Mouse (Mus musculus) heart, adult 2 months (tissue): Measurements from ENCODE around the gene Med29. TPM values are rescaled to one million over a fixed set of nuclear protein-coding genes. Genes with fewer than 3 reads are reported as not detected.

Experiments used
- DNase-seq, 2 experiments: peaks; one replicate each; pipeline ENCODE4 v3.0.0; 2021
- H3K27ac ChIP-seq: fragments of 200-600 bp; 2 replicates; pipeline ENCODE4 v1.8.1; 2022
- H3K27me3 ChIP-seq: fragments of 200-500 bp; 2 replicates; pipeline ENCODE4 v1.6.1; 2012; ENCODE audit warnings: mild to moderate bottlenecking, low read length, inconsistent platforms, mixed read lengths; ENCODE audit not compliant: control insufficient read depth, insufficient read depth
- H3K36me3 ChIP-seq: fragments of 200-500 bp; 2 replicates; pipeline ENCODE4 v1.6.1; 2012; ENCODE audit warnings: low read length, inconsistent platforms; ENCODE audit not compliant: control insufficient read depth, insufficient read depth
- H3K4me1 ChIP-seq: fragments of 200-500 bp; 2 replicates; pipeline ENCODE4 v1.6.1; 2011; ENCODE audit warnings: low read length; ENCODE audit not compliant: control insufficient read depth, insufficient read depth
- H3K4me3 ChIP-seq: fragments of 200-600 bp; 2 replicates; pipeline ENCODE4 v1.8.1; 2022
- H3K79me2 ChIP-seq: fragments of 200-500 bp; replicated peaks from 2 replicates; pipeline ENCODE4 v1.6.1; 2012; ENCODE audit warnings: mild to moderate bottlenecking, inconsistent platforms, low read length, moderate library complexity, mixed read lengths; ENCODE audit not compliant: control insufficient read depth, insufficient read depth
- H3K9ac ChIP-seq: fragments of 200-500 bp; 2 replicates; pipeline ENCODE4 v1.6.1; 2012; ENCODE audit warnings: low read depth, mild to moderate bottlenecking, control low read depth, inconsistent platforms, low read length, mixed read lengths
- CTCF ChIP-seq: fragments of 200-600 bp; IDR thresholded peaks from 2 replicates; pipeline ENCODE4 v1.8.1; 2022; ENCODE audit warnings: antibody characterized with exemption, mild to moderate bottlenecking, moderate library complexity
- EP300 ChIP-seq: fragments of 200-500 bp; IDR thresholded peaks from 2 replicates; pipeline ENCODE4 v1.6.1; 2011; ENCODE audit warnings: low read depth, low read length, control low read depth; ENCODE audit not compliant: insufficient read depth
- POLR2A ChIP-seq: fragments of 200-500 bp; IDR thresholded peaks from 2 replicates; pipeline ENCODE4 v1.6.1; 2011; ENCODE audit warnings: mild to moderate bottlenecking, low read depth, low read length, control low read depth; ENCODE audit not compliant: insufficient read depth
- WGBS: fragments of 180-500 bp; shearing (Covaris S2); methylation state at CpG from one replicate; pipeline ENCODE4 v1.1.7; 2018; 5-methylcytosine and 5-hydroxymethylcytosine counted together
- intact Hi-C: fragments of 180-260 bp; cut with DNase I; formaldehyde crosslinking; loops from one replicate; pipeline ENCODE4 v1.15.1; 2025
- long read RNA-seq: library from polyadenylated mRNA; stranded (forward); transcript quantifications from one replicate; pipeline ENCODE4 v2.0.0, GENCODE M21; 2021
- polyA plus RNA-seq: library from polyadenylated mRNA; depleted of rRNA; stranded (reverse); fragments of >200 nt; gene quantifications from 2 replicates; pipeline ENCODE4 v1.2.3, GENCODE M21; 2012; rRNA removed
- total RNA-seq, 2 experiments: library from RNA; stranded (reverse); gene quantifications; 2 replicates each; pipeline ENCODE4 v1.2.3; 2021

Gene Med29
- total RNA-seq: 10 to 100 TPM; 20.8 to 21.5 TPM
- 48.8 and 50.4 TPM in 2 replicates for polyA plus RNA-seq
- long read RNA-seq, transcript Med29-201 (4 exons, 1,281 nt): major isoform, 30 of 35 reads
- long read RNA-seq, partial matches to known transcripts: 0 of 35 reads
- long read RNA-seq, other reads (novel, unspliced or antisense): 5 of 35 reads

- H3K9ac ChIP-seq: peak within 1 kb of the TSS; percentile 87
- no peaks in the 10 kb centered on the region for H3K36me3 ChIP-seq
- under 1% methylated on average over 58 of the region's 58 CpGs for WGBS
- peak within 1 kb of the TSS; percentile 96 for H3K4me3 ChIP-seq
- DNase-seq: peak; percentile 93 to 98
- H3K27me3 ChIP-seq: no peaks in the 10 kb centered on the region
- peak; percentile 99 for TF ChIP-seq POLR2A
- no peak for TF ChIP-seq CTCF
- TF ChIP-seq EP300: peak; percentile 65
- 0 out of 2 replicates have a peak, but pooled peaks cover 2% of the 10 kb centered on the region for H3K4me1 ChIP-seq
- H3K27ac ChIP-seq: peak within 1 kb of the TSS; percentile 84
- intact Hi-C loops: no loop called here
- H3K79me2 ChIP-seq: peaks cover 2% of the 10 kb centered on the region; the same call in 1 of the 2 replicates
Observed at GRCm38 (mm10) chr7:28392429-28393271, at the start of gene Med29, which contains the start of gene Paf1. Gene Med29, minus strand, starts transcription at chr7:28392708. Gene Paf1, plus strand, starts transcription at chr7:28392951.

GRCm38 (mm10) chr7:28441776-28442485, 49.4 kb upstream of the Med29 start:
- Histone ChIP-seq H3K9ac (no peak overlapping the region; the same call in 1 of the 2 replicates), H3K4me1 (no peaks in the 10 kb centered on the region; the same call in none of the 2 replicates), H3K79me2 (no peaks in the 10 kb centered on the region), H3K27me3 (no peaks in the 10 kb centered on the region), H3K4me3 (no peak overlapping the region), H3K36me3 (no peaks in the 10 kb centered on the region), H3K27ac (peak overlapping the region; percentile 17; the same call in 1 of the 2 replicates)
- intact Hi-C loops: no loop called here
- 86% methylated on average over 14 of the region's 14 CpGs for WGBS
- no peak for DNase-seq
- TF ChIP-seq EP300 (no peak), POLR2A (no peak), CTCF (no peak)

- intact Hi-C loops: no loop called here
- Histone ChIP-seq H3K79me2 (no peaks in the 10 kb centered on the region), H3K4me1 (no peaks in the 10 kb centered on the region; the same call in none of the 2 replicates), H3K27me3 (no peaks in the 10 kb centered on the region), H3K36me3 (no peaks in the 10 kb centered on the region), H3K9ac (peak overlapping the region; percentile 47; the same call in 1 of the 2 replicates), H3K4me3 (no peak overlapping the region), H3K27ac (peak overlapping the region; percentile 59)
- WGBS: 37% methylated on average over 2 of the region's 2 CpGs
- TF ChIP-seq POLR2A (peak; percentile 55), EP300 (no peak)
- DNase-seq: peak; percentile 50 to 74
Observed at GRCm38 (mm10) chr7:28440739-28441138, 48.2 kb upstream of the Med29 start.

- Histone ChIP-seq H3K27me3 (no peaks in the 10 kb centered on the region), H3K79me2 (peaks cover 2% of the 10 kb centered on the region; the same call in 1 of the 2 replicates), H3K4me3 (no peak overlapping the region), H3K9ac (no peak overlapping the region), H3K4me1 (no peaks in the 10 kb centered on the region; the same call in none of the 2 replicates), H3K27ac (no peak overlapping the region), H3K36me3 (peaks cover 11% of the 10 kb centered on the region)
- DNase-seq: no peak
- intact Hi-C loops: no loop called here
- WGBS: 96% methylated on average over 2 of the region's 2 CpGs
- TF ChIP-seq EP300 (no peak), POLR2A (no peak), CTCF (no peak)
Observed at GRCm38 (mm10) chr7:28438771-28439170, 46.3 kb upstream of the Med29 start.

GRCm38 (mm10) chr7:28437964-28438363, 45.5 kb upstream of the Med29 start:
- no peak overlapping the region for H3K9ac ChIP-seq
- H3K4me1 ChIP-seq: peaks cover 2% of the 10 kb centered on the region
- no peak for TF ChIP-seq EP300
- TF ChIP-seq CTCF: no peak
- TF ChIP-seq POLR2A: no peak
- H3K27me3 ChIP-seq: no peaks in the 10 kb centered on the region
- H3K4me3 ChIP-seq: no peak overlapping the region
- intact Hi-C loops: no loop called here
- H3K27ac ChIP-seq: no peak overlapping the region
- peaks cover 5% of the 10 kb centered on the region for H3K79me2 ChIP-seq
- peaks cover 15% of the 10 kb centered on the region for H3K36me3 ChIP-seq
- DNase-seq: no peak
